Mouse (Mus musculus) macrophage (primary cell): ENCODE results near the gene Hsf2bp. TPM values are rescaled to one million over a fixed set of nuclear protein-coding genes. Genes with fewer than 3 reads are reported as not detected.

ENCODE experiments used
- H3K27ac ChIP-seq: fragments of 350-480 bp; formaldehyde crosslinking; 2 replicates; pipeline ENCODE4 v1.9.0; 2021
- H3K36me3 ChIP-seq: fragments of 350-480 bp; formaldehyde crosslinking; 2 replicates; pipeline ENCODE4 v1.9.0; 2021; ENCODE audit errors: inconsistent target
- H3K4me3 ChIP-seq: fragments of 350-480 bp; formaldehyde crosslinking; 2 replicates; pipeline ENCODE4 v1.9.0; 2021; ENCODE audit errors: inconsistent target
- H3K79me2 ChIP-seq: fragments of 350-480 bp; formaldehyde crosslinking; 2 replicates; pipeline ENCODE4 v1.9.0; 2021; ENCODE audit errors: inconsistent target
- WGBS: methylation state at CpG from one replicate; pipeline ENCODE4 v1.1.7; 2026; ENCODE audit warnings: inconsistent platforms; ENCODE audit not compliant: missing documents; 5-methylcytosine and 5-hydroxymethylcytosine counted together
- polyA plus RNA-seq: library from polyadenylated mRNA; stranded (reverse); fragments of 250-400 nt; gene quantifications from 3 replicates; pipeline ENCODE4 v1.2.4, GENCODE M21; 2018; ENCODE audit warnings: inconsistent platforms

The Hsf2bp gene
- polyA plus RNA-seq, 1 experiment from 2014 or later, result not detected

DNA sequence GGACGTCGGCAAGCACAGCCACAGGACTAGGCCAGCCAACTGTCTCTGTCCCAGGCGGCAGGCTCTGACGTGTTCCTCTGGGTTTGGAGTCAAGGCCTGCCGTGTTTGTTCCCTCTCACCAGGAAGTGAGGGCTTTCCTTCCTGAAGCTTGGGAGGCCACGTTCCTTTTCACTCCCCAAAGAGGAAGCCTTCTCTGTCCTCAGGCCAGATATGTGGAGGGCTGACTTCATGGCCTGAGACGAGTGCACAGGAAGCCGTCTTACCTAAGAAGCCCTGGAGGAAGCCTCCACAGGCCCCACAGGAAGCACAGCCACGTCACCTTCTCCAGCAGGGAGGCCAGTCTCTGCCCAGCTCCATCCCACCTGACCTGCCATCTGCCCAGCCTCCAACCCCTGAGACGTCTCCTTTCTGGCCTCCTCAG is 130.3 kb downstream of the Hsf2bp start:
- H3K4me3 ChIP-seq, result no peak overlapping the region
- WGBS, result 5% methylated on average over 10 of the region's 10 CpGs
- peak overlapping the region; percentile 59 for H3K27ac ChIP-seq

DNA sequence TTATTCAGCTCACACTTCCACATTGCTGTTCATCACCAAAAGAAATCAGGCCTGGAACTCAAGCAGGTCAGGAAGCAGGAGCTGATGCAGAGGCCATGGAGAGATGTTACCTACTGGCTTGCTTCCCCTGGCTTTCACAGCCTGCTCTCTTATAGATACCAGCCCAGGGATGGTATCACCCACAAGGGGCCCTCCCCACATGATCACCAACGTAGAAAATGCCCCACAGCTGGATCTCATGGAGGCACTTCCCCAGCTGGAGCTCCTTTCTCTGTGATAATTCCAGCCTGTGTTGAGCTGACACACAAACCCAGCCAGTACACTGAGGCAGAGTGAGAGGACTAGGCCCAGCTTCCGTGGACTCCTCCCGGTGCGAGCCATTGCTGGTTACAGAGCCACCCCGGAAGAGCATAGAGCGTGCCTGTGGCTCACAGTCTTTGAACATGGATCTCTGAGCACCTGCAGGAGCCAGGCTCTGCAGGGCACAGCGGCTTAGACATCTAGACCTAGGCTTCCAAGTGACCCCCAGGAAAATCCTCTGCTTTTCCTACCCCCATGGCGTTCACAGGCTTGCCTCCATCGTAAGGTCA is 130.9 kb downstream of the Hsf2bp start:
- Histone ChIP-seq H3K27ac (peak overlapping the region; percentile 59), H3K36me3 (no peaks in the 10 kb centered on the region), H3K79me2 (no peaks in the 10 kb centered on the region), H3K4me3 (no peak overlapping the region)
- WGBS, result 75% methylated on average over 9 of the region's 9 CpGs

More for the DNA sequence above, 130.3 kb downstream of the Hsf2bp start:
- Histone ChIP-seq H3K79me2 (no peaks in the 10 kb centered on the region), H3K36me3 (no peaks in the 10 kb centered on the region)

DNA sequence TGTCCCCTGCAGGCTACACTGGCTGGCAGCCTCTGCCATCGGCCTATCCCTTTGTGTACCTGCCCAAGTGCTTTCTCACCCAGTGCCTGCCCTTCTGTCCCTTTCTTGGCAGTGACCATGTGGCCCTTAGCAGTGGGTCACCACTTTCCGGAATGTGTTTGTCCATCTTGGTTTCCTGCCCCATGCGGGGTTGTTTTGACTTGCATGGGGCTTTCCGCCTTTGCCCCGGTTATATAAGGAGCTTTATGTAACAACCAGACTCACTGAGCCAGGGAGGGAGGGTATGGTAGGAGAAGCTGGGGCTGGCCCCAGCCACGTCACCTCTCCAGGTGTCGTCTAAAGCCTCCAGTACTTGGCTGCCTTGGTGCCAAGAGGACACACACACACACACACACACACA is 132.1 kb downstream of the Hsf2bp start:
- Histone ChIP-seq H3K36me3 (no peaks in the 10 kb centered on the region), H3K4me3 (no peak overlapping the region), H3K27ac (no peak overlapping the region), H3K79me2 (no peaks in the 10 kb centered on the region)
- 74% methylated on average over 7 of the region's 7 CpGs for WGBS

DNA sequence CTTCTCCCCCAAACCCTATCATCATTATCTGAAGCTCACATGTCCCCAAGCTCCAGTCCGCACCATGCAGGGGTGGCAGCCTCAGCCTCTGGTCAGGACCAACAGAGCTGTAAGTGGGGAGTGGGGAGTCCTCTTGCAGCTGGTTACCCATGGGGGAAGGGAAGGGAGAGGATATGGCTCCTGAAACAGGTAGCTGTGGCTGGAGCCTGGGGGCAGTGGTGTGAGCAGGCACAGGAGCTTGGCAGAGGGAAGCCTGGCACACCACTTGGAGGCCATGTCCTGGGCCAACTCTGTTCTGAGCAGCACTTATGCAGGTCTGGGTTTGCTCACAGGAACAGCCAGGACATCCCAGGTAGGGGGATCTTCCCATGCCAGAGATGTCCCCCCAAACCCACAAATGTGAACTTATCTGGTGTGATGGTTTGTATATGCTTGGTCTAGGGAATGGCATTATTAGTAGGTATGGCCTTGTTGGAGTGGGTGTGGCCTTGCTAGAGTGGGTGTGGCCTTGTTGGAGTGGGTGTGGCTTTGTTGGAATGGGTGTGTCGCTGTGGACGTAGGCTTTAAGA is 133.4 kb downstream of the Hsf2bp start:
- no peaks in the 10 kb centered on the region for H3K36me3 ChIP-seq
- H3K4me3 ChIP-seq, result no peak overlapping the region
- H3K27ac ChIP-seq, result no peak overlapping the region
- 88% methylated on average over 2 of the region's 3 CpGs for WGBS
- no peaks in the 10 kb centered on the region for H3K79me2 ChIP-seq

DNA sequence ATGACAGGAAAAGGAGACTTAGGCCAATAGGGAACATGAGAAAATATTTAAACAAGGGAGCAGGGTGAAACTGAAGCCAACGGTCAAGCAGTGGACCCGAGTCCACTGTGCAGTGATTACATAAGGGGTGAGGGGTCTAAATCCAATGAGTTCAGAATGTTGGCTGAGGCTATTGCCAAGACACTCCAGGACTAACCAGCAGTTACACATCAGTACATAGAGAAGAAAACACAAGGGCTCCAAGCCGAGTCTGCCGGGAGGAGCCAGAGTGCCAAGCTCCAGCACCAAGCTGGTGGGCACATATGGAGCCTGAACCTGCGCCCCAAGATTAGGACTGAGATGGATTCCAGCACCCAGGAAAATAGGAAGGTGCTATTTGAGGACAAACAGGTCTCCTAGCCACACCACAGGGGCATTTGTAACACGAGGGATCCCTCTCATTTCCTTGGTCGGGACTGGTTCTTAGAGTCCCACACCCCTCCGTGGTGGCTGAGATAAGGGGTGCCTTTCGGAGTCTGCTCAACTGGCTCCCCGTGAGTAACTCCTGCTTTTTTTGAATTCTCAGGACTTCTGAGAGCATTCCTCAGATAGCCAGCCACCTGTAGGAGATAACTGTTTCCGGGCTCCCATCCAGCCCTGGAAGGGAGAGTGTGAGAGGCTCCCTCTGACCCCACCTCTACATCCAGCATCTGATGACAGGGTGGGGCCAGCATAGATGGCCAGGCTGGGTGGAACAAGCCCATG is 134.5 kb downstream of the Hsf2bp start:
- Histone ChIP-seq H3K4me3 (no peak overlapping the region), H3K36me3 (no peaks in the 10 kb centered on the region), H3K79me2 (no peaks in the 10 kb centered on the region), H3K27ac (no peak overlapping the region)
- 85% methylated on average over 11 of the region's 11 CpGs for WGBS

DNA sequence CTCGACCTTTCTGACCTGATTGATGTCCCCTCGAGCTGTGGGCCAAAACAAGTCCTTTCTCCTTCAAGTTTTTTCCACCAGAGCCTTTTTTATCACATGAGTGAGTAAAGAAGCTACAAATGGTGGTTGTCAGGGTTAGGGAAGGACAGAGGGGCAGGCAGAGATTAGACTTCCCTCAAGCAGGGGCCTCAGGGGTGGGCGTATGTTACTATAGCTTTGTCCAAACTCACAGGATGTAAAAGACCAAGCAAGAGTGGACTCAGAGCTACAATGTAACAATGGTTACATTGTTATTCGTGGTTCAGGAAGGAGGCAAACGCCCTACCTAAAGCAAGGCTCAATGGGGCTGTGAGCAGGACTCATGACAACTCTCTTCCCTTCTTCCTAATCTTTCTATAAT is 137.2 kb downstream of the Hsf2bp start:
- H3K4me3 ChIP-seq, result no peak overlapping the region
- H3K36me3 ChIP-seq, result no peaks in the 10 kb centered on the region
- WGBS, result 88% methylated on average over 5 of the region's 5 CpGs
- no peak overlapping the region for H3K27ac ChIP-seq
- no peaks in the 10 kb centered on the region for H3K79me2 ChIP-seq

DNA sequence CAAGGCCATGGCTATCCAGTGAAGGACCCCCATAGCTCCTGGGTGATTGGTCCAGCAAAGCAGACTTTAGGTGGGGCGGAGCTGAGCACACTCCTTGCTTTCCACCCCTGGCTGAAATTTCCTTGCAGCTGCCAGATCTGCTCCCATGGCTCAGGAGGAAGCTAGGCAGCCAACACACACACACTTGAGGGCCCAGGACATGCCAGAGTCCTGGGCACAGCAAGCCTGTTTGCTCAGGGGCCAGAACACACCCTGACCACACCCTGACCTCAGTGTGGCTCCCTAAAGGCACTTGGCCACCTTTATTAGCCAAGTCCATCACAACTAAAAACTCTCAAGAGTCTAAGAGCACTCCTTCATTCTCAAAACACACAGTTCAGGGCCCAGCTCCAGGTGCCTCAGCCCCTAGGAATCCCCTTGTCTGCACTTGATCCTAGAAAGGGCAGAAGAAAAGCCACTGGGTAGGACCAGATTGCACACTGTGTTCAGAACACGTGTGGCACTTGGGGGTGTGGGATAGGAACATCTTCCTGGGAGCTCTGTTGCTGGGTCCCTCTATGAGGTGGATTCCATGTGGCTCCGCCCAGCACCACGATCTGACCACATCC is 138.9 kb downstream of the Hsf2bp start:
- Histone ChIP-seq H3K4me3 (no peak overlapping the region), H3K36me3 (no peaks in the 10 kb centered on the region), H3K79me2 (no peaks in the 10 kb centered on the region), H3K27ac (no peak overlapping the region)
- WGBS, result 71% methylated on average over 3 of the region's 4 CpGs

DNA sequence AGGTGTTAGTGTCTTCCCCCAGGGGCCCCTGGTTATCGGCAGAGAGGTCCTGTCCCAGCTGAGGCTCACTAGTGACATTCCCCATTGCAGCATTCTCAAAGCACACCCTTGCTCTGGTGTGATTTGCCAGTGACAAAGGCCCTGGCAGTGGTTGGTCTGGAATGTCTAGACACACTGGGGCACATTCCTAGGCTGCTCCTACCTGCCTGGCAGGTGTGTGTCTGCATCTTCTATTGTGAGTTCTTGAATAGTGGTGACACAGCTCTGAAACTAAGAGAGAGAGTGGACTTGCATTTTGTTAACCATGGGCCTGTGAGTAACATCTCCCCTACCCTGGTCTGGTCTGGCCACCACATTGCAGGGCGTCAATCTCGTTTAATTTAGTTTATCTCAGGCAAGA is 139.4 kb downstream of the Hsf2bp start:
- Histone ChIP-seq H3K27ac (no peak overlapping the region), H3K4me3 (no peak overlapping the region), H3K79me2 (no peaks in the 10 kb centered on the region), H3K36me3 (no peaks in the 10 kb centered on the region)
- 89% methylated on average over 3 of the region's 3 CpGs for WGBS

DNA sequence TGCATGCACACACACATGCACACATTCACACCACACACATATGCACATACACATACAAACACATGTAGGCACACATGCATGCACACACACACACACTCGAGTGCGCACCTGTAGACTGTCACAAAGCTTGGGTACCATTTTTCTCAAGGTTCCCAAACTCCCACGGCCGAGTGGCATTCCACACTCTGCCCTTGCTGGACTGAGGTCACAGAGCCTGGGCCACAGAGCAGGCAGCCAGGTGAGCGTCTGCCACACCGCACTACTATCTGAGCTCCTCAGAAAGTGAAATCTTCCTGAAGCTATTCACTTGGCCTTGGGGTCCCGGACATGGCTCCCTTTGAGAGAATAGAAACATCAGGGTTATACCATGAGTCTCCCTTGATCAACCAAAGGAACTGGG is 139.8 kb downstream of the Hsf2bp start:
- no peak overlapping the region for H3K4me3 ChIP-seq
- H3K27ac ChIP-seq, result no peak overlapping the region
- H3K79me2 ChIP-seq, result no peaks in the 10 kb centered on the region
- H3K36me3 ChIP-seq, result no peaks in the 10 kb centered on the region
- 96% methylated on average over 7 of the region's 7 CpGs for WGBS

Other genes with a start within 250 kb of the Hsf2bp start
- gene Sik1, start 180.5 kb downstream of the Hsf2bp start, polyA plus RNA-seq, result 6.1 to 8.6 TPM (median 7.3 TPM) in 3 replicates
- 4.0 to 12.0 TPM (median 7.3 TPM) in 3 replicates for gene Rrp1b, start 249 bp downstream of the Hsf2bp start, polyA plus RNA-seq
- not detected in 3 replicates for gene Notch3, start 130.5 kb upstream of the Hsf2bp start, polyA plus RNA-seq
- not detected in 3 replicates for gene Ephx3, start 153.2 kb upstream of the Hsf2bp start, polyA plus RNA-seq
- 51.6 to 129 TPM (median 55.6 TPM) in 3 replicates for gene Brd4, start 248.4 kb upstream of the Hsf2bp start, polyA plus RNA-seq